Mouse (Mus musculus): Measurements from ENCODE around the gene Lrrc8c. TPM values are rescaled to one million over a fixed set of nuclear protein-coding genes. Genes with fewer than 3 reads are reported as not detected.
A peak's percentile ranks its signal among the peaks of the same experiment; 100 is the strongest.

Lrrc8c gene
- polyA plus RNA-seq, 1 experiment from 2014 or later, result 14.3 TPM

- Histone ChIP-seq H3K4me1 (ENCODE audit: insufficient read depth, low read length) (no peaks in the 10 kb centered on the region), H3K36me3 (ENCODE audit: insufficient read depth, low read length) (no peaks in the 10 kb centered on the region), H3K4me3 (ENCODE audit: low read length) (no peak overlapping the region), H3K27me3 (ENCODE audit: insufficient read depth, low read length) (no peaks in the 10 kb centered on the region), H3K9me3 (ENCODE audit: low read length) (no peaks in the 10 kb centered on the region), H3K27ac (ENCODE audit: low read length) (no peak overlapping the region), H3K4me2 (replicated peaks; ENCODE audit: low read depth, low read length) (no peak overlapping the region), H3K9ac (replicated peaks; ENCODE audit: low read length) (no peak overlapping the region)
- WGBS, result 90% methylated on average over 2 of the region's 2 CpGs
- no peak for ATAC-seq (ENCODE audit: low FRiP score, low TSS enrichment)
These were observed 100.5 kb downstream of the Lrrc8c start for GRCm38 (mm10) chr5:105619666-105620065.

GRCm38 (mm10) chr5:105620505-105621116 is 101.4 kb downstream of the Lrrc8c start:
- Histone ChIP-seq H3K9ac (replicated peaks; ENCODE audit: low read length) (no peak overlapping the region), H3K4me3 (ENCODE audit: low read length) (no peak overlapping the region), H3K9me3 (ENCODE audit: low read length) (no peaks in the 10 kb centered on the region), H3K36me3 (ENCODE audit: insufficient read depth, low read length) (no peaks in the 10 kb centered on the region), H3K27ac (ENCODE audit: low read length) (peak overlapping the region; percentile 70), H3K27me3 (ENCODE audit: insufficient read depth, low read length) (no peaks in the 10 kb centered on the region), H3K4me2 (replicated peaks; ENCODE audit: low read depth, low read length) (no peak overlapping the region), H3K4me1 (ENCODE audit: insufficient read depth, low read length) (no peaks in the 10 kb centered on the region)
- ATAC-seq (ENCODE audit: low FRiP score, low TSS enrichment), result 0 out of 2 replicates have a peak, but pooled peaks have one; percentile 44
- 60% methylated on average over 6 of the region's 6 CpGs for whole genome bisulfite sequencing

DNA sequence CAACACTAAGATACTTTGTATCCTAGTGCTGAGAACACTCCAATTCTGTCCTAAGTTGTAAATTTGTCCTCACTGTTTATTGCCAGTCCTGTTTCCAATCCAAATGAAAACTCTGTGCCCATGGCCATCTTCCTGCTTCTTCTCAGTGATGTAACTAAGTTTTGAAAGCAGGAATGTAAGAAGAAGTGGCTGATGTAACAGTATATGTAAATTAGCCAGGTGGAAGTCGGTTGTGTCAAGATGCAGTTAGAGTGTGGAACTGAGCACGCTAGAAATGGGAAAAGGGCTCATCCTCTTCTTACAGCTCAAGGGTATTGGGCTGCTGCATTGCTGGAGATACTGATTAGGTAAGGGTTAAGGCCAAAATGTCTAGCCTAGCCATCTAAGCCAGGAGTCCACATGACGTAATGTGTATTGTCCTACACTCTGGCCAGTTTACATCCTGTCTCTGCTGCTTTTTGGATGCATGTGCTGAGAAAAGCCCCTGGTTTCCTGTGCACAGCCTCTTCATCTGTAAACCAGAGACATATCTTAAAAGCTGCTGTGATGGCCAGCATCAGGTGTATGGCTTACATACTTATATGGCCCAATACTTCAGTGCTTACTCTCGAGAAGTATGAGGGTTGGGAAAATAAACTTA is 104.0 kb downstream of the Lrrc8c start:
- WGBS, result 54% methylated on average over 4 of the region's 4 CpGs
- H3K27me3 ChIP-seq (ENCODE audit: insufficient read depth, low read length), result no peaks in the 10 kb centered on the region
- no peak overlapping the region for H3K4me2 ChIP-seq (replicated peaks; ENCODE audit: low read depth, low read length)
- no peak overlapping the region for H3K9ac ChIP-seq (replicated peaks; ENCODE audit: low read length)
- ATAC-seq (ENCODE audit: low FRiP score, low TSS enrichment), result no peak
- no peaks in the 10 kb centered on the region for H3K36me3 ChIP-seq (ENCODE audit: insufficient read depth, low read length)
- no peak overlapping the region for H3K4me3 ChIP-seq (ENCODE audit: low read length)
- peak overlapping the region; percentile 66; the same call in 1 of the 2 replicates for H3K27ac ChIP-seq (ENCODE audit: low read length)
- no peaks in the 10 kb centered on the region for H3K9me3 ChIP-seq (ENCODE audit: low read length)
- peaks cover 3% of the 10 kb centered on the region for H3K4me1 ChIP-seq (ENCODE audit: insufficient read depth, low read length)

GRCm38 (mm10) chr5:105624257-105624656 is 105.1 kb downstream of the Lrrc8c start:
- peak overlapping the region; percentile 66 for H3K27ac ChIP-seq (ENCODE audit: low read length)
- 90% methylated on average over 3 of the region's 3 CpGs for WGBS

DNA sequence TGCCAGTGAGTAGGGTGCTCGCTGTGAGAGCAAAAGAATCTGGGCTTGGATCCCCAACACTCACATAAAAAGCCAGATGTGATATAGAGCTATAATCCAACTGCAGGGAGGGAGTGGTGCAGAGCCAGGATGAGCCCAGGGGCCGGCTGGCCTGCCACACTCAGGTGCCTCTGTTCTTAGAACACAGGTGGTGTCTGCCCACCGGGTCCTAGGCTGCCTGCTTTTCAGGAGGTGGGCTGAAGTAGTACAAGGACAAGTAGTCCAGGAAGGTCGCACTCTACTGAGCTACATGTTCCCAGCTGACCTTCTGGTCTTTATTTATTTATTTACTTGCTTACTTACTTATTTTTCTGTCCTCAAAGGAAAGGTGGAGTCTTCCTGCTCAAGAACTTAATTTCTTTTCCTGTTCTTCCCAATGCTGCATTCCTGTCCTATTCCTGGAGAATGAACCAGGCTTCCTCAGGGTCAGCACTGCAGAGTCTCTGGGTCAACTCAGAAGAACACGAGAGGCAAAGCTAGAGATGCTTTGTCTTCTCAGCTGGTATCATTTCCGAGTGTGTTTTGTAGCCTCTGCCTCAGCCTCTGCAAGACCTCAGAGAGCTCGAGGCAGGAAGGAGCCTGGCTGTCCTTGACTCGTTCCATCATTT is 106.4 kb downstream of the Lrrc8c start:
- 68% methylated on average over 8 of the region's 8 CpGs for WGBS
- H3K27me3 ChIP-seq (ENCODE audit: insufficient read depth, low read length), result no peaks in the 10 kb centered on the region
- H3K36me3 ChIP-seq (ENCODE audit: insufficient read depth, low read length), result no peaks in the 10 kb centered on the region
- no peak overlapping the region for H3K4me2 ChIP-seq (replicated peaks; ENCODE audit: low read depth, low read length)
- H3K27ac ChIP-seq (ENCODE audit: low read length), result peak overlapping the region; percentile 61
- H3K9ac ChIP-seq (replicated peaks; ENCODE audit: low read length), result no peak overlapping the region
- no peak overlapping the region for H3K4me3 ChIP-seq (ENCODE audit: low read length)
- H3K4me1 ChIP-seq (ENCODE audit: insufficient read depth, low read length), result peaks cover 3% of the 10 kb centered on the region
- 0 out of 2 replicates have a peak, but pooled peaks have one; percentile 25 for ATAC-seq (ENCODE audit: low FRiP score, low TSS enrichment)
- no peaks in the 10 kb centered on the region for H3K9me3 ChIP-seq (ENCODE audit: low read length)

More at GRCm38 (mm10) chr5:105624257-105624656, 105.1 kb downstream of the Lrrc8c start:
- peaks cover 3% of the 10 kb centered on the region for H3K4me1 ChIP-seq (ENCODE audit: insufficient read depth, low read length)
- H3K4me2 ChIP-seq (replicated peaks; ENCODE audit: low read depth, low read length), result no peak overlapping the region
- no peak for ATAC-seq (ENCODE audit: low FRiP score, low TSS enrichment)
- H3K9ac ChIP-seq (replicated peaks; ENCODE audit: low read length), result no peak overlapping the region
- no peaks in the 10 kb centered on the region for H3K27me3 ChIP-seq (ENCODE audit: insufficient read depth, low read length)
- H3K4me3 ChIP-seq (ENCODE audit: low read length), result no peak overlapping the region
- H3K36me3 ChIP-seq (ENCODE audit: insufficient read depth, low read length), result no peaks in the 10 kb centered on the region
- no peaks in the 10 kb centered on the region for H3K9me3 ChIP-seq (ENCODE audit: low read length)

DNA sequence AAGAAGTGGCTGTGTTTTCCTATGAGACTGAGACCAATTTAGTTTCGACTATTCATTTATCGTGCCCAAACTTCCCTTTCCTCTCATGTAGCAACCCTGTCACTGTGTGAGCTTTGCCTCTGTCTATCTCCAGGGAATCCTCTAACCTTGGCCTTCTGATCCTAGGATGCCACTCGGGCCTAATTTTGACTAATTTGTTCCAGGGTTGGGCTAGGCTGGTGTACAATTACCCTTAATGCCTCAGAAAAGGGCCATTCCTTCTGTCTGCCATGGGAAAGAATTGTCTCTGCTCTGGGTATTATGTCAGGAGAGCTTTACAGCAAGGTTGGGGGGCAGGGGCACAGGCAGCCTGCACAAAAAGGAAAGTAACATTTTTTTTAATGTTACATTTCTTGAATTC is 107.2 kb downstream of the Lrrc8c start:
- Histone ChIP-seq H3K27me3 (ENCODE audit: insufficient read depth, low read length) (no peaks in the 10 kb centered on the region), H3K27ac (ENCODE audit: low read length) (peak overlapping the region; percentile 61), H3K4me1 (ENCODE audit: insufficient read depth, low read length) (peaks cover 3% of the 10 kb centered on the region), H3K4me3 (ENCODE audit: low read length) (no peak overlapping the region), H3K9ac (replicated peaks; ENCODE audit: low read length) (no peak overlapping the region), H3K4me2 (replicated peaks; ENCODE audit: low read depth, low read length) (no peak overlapping the region), H3K36me3 (ENCODE audit: insufficient read depth, low read length) (no peaks in the 10 kb centered on the region), H3K9me3 (ENCODE audit: low read length) (no peaks in the 10 kb centered on the region)
- no peak for ATAC-seq (ENCODE audit: low FRiP score, low TSS enrichment)
- 38% methylated on average over 3 of the region's 3 CpGs for WGBS

DNA sequence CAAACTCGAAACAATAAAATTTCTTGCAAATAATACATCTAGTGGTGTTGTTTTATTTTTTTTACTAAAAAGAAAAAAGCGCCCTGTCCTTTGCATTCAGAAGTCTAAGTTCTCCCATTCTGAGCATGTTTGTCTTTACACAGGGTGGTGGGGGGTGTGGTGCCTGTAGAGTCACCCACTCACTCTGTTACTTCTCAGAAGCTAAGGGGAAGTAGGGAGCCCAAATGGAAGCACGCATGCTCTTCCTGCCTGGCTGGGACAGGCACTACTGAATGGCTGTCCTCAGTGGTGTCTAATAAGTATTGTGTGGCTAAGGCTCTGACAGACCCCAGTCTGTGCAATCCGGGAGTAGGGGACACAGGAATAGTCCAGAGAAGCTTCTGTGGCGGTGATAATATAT is 107.9 kb downstream of the Lrrc8c start:
- 73% methylated on average over 5 of the region's 5 CpGs for WGBS
- H3K36me3 ChIP-seq (ENCODE audit: insufficient read depth, low read length), result no peaks in the 10 kb centered on the region
- H3K9ac ChIP-seq (replicated peaks; ENCODE audit: low read length), result no peak overlapping the region
- no peak overlapping the region for H3K4me3 ChIP-seq (ENCODE audit: low read length)
- ATAC-seq (ENCODE audit: low FRiP score, low TSS enrichment), result no peak
- peaks cover 3% of the 10 kb centered on the region for H3K4me1 ChIP-seq (ENCODE audit: insufficient read depth, low read length)
- H3K27me3 ChIP-seq (ENCODE audit: insufficient read depth, low read length), result no peaks in the 10 kb centered on the region
- no peak overlapping the region for H3K4me2 ChIP-seq (replicated peaks; ENCODE audit: low read depth, low read length)
- H3K9me3 ChIP-seq (ENCODE audit: low read length), result no peaks in the 10 kb centered on the region
- H3K27ac ChIP-seq (ENCODE audit: low read length), result 0 out of 2 replicates have a peak overlapping the region, but pooled peaks have one; percentile 11

DNA sequence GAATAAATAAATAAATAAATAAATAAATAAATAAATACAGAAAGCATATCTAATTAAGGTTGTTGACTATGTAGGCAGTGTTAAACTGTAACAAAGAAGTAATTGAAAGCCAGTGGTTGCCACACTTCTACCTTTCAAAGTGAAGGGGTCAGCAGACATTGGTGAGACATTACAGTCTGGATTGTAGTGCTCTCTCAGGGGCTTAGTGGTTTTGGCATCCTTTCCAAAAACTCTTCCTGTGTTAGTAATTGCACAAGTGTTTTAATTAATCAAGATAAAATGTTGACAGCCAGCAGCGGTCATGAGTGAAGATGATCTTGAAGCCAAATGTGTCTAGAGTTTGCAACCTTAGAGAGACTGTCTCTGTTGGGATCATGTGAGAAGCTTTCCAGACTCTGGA is 110.8 kb downstream of the Lrrc8c start:
- ATAC-seq (ENCODE audit: low FRiP score, low TSS enrichment), result no peak
- H3K9me3 ChIP-seq (ENCODE audit: low read length), result no peaks in the 10 kb centered on the region

DNA sequence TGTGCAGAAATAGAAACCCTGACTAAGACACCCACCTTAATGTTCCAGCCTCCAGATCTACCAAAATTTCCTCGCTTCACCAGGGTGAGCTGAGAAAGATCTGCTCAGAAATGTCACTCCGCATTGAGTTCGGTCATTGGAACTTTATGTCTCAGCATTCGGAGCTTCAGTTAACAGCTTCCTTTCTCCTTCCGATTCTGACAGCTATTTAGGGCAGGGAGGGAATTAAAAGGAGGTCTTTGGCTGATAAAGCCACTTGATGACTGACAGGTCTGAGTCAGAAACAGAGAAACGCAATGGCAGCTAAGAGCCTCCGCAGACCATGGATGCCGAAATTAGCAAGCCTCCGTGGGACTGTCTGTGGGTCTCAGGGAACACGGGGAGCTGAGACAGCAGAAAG is 112.9 kb downstream of the Lrrc8c start:
- no peaks in the 10 kb centered on the region; the same call in 1 of the 2 replicates for H3K4me1 ChIP-seq (ENCODE audit: insufficient read depth, low read length)
- 89% methylated on average over 10 of the region's 10 CpGs for WGBS
- no peaks in the 10 kb centered on the region for H3K9me3 ChIP-seq (ENCODE audit: low read length)
- no peak overlapping the region for H3K9ac ChIP-seq (replicated peaks; ENCODE audit: low read length)
- no peak overlapping the region for H3K27ac ChIP-seq (ENCODE audit: low read length)
- no peak overlapping the region for H3K4me2 ChIP-seq (replicated peaks; ENCODE audit: low read depth, low read length)
- H3K27me3 ChIP-seq (ENCODE audit: insufficient read depth, low read length), result no peaks in the 10 kb centered on the region
- no peak overlapping the region for H3K4me3 ChIP-seq (ENCODE audit: low read length)
- no peaks in the 10 kb centered on the region for H3K36me3 ChIP-seq (ENCODE audit: insufficient read depth, low read length)
- no peak for ATAC-seq (ENCODE audit: low FRiP score, low TSS enrichment)

More for the DNA sequence above, 110.8 kb downstream of the Lrrc8c start:
- H3K4me2 ChIP-seq (replicated peaks; ENCODE audit: low read depth, low read length), result no peak overlapping the region
- H3K27ac ChIP-seq (ENCODE audit: low read length), result no peak overlapping the region
- H3K9ac ChIP-seq (replicated peaks; ENCODE audit: low read length), result no peak overlapping the region
- peaks cover 3% of the 10 kb centered on the region for H3K4me1 ChIP-seq (ENCODE audit: insufficient read depth, low read length)
- H3K36me3 ChIP-seq (ENCODE audit: insufficient read depth, low read length), result no peaks in the 10 kb centered on the region
- no peak overlapping the region for H3K4me3 ChIP-seq (ENCODE audit: low read length)
- H3K27me3 ChIP-seq (ENCODE audit: insufficient read depth, low read length), result no peaks in the 10 kb centered on the region
- WGBS, result 73% methylated on average over 1 of the region's 1 CpGs

DNA sequence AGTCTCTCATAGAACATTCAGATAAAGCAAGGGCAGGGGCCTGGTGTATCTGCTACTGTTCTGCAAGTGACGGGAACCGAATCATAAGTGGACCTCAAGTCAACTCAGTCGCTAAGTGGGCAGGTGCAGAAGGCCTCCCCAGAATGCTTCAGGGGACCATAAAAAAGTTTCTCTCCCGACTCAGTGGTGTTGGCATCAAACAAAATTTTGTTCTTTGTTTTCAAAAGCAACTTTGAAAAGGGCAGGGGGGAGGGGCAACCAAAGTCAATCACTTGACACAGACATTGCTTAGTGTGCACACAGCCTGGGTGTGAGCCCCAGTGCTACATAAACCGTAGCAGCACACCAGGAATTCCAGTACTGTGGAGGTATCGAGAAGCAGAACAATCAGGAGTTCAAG is 116.4 kb downstream of the Lrrc8c start:
- H3K36me3 ChIP-seq (ENCODE audit: insufficient read depth, low read length), result no peaks in the 10 kb centered on the region
- H3K4me2 ChIP-seq (replicated peaks; ENCODE audit: low read depth, low read length), result no peak overlapping the region
- H3K9me3 ChIP-seq (ENCODE audit: low read length), result no peaks in the 10 kb centered on the region
- H3K4me3 ChIP-seq (ENCODE audit: low read length), result no peak overlapping the region
- 59% methylated on average over 6 of the region's 6 CpGs for WGBS
- no peak overlapping the region for H3K9ac ChIP-seq (replicated peaks; ENCODE audit: low read length)
- no peak for ATAC-seq (ENCODE audit: low FRiP score, low TSS enrichment)
- H3K27ac ChIP-seq (ENCODE audit: low read length), result no peak overlapping the region
- H3K4me1 ChIP-seq (ENCODE audit: insufficient read depth, low read length), result no peaks in the 10 kb centered on the region
- no peaks in the 10 kb centered on the region for H3K27me3 ChIP-seq (ENCODE audit: insufficient read depth, low read length)
